Mouse (Mus musculus): ENCODE measurements around the gene Vav2. TPM values are rescaled to one million over a fixed set of nuclear protein-coding genes. Genes with fewer than 3 reads are reported as not detected.

Gene Vav2
- 24.7 and 25.8 TPM in 2 replicates for polyA plus RNA-seq (2012; rRNA removed)

GRCm38 (mm10) chr2:27426855-27427457, at the start of gene Vav2:
Gene Vav2 (minus strand): TSS chr2:27427033.
- peak; percentile 82 for DNase-seq (ENCODE audit: low spot score)

GRCm38 (mm10) chr2:27475495-27476302, 48.9 kb upstream of the Vav2 start:
- DNase-seq (ENCODE audit: low spot score) = peak; percentile 89

DNA sequence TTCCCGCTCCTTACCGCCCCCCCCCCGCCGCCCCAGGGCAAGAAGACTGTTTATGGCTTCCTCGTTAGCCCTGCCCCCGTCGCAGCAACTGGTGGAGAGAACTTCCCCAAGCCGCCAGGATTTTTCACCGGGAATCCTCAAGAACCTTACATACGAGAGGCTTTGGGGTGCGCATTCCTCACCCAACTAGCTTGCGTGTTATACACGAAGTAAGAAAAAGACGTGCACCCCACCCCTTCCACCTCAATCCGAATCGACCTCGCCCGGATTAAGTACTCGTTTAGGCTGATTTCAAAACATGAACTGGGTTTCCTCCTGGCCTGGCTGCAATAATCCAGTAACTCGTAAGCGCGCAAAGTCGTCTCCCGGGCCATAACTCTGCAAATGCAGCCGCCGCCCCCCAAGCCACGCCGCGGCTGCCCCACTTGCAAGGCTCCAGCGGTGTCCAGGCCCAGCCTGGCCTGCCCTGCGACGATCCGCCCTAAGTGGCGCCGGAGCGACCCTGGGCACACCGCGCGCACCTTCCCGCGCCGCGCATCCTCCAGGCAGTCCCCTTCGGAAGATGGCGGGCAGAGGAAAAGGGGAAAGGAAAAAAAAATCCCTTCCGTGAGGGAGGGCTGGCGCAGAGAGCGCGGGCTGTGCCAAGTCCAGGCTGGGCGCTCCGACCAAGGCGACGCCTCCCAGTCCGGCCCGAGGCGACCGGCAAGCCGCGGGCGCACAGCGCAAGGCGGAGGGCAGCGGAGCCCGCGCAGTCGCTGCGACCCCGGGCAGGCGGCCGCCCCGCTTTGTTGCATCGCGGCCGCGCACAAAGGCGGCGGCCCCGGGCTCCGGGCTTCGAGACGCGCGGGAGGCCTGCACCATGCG, 48.0 kb upstream of the Vav2 start:
- DNase-seq (ENCODE audit: low spot score) = peak; percentile 45

DNA sequence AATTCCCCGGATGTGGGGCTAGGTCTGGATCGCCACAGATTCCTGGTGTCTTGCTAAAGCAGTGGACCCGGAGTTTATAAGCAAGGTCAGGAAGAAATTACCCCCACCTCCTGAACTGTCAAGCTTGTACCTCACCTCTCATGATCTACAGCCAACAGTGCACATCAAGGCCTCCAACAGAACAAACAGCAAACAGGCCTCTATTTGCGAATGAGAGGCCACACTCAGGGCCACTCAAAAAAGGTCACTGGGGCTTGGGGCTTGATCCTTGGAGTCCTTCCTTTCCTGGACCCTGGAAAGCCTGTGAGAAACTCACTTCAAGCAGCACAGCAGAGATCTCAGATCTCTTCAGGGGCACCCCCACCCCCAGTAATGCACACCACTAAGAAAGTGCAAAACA, 47.1 kb upstream of the Vav2 start:
- DNase-seq (ENCODE audit: low spot score) = no peak

DNA sequence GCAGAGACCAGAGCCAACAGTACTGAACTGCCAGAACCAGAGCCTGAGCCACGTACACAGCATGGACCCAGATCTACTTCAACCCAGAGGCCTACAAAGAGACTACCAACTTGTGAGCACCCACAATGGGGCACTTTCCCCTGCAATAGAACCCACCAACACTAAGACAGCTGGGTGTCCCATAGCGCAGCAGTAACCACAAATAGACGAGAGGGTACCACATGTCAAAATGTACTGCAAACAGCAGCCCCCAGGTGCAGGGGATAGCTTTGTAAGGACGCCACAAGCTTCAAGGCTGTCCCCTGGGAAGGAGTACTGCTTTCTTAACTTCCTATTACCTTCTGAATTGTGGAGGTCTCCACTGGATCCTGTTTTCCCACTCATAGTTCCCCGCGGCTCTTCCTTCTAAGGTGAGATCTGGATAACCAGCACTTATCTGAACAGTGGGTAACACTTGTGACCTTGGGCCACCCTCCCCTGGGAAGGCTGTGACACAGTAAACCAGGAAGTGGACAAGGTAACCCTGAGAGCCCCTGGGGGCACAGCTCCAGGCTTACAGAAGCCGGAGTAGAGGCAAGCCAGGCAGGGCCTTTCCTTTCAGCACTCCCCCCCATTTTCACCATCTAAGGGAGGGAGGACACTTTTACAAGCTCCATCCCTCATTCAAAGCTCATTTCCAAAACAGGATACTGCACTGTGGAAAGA, 46.4 kb upstream of the Vav2 start:
- DNase-seq (ENCODE audit: low spot score) = no peak

- no peak for DNase-seq (ENCODE audit: low spot score)
Measured at GRCm38 (mm10) chr2:27471170-27471584, 44.3 kb upstream of the Vav2 start.

DNA sequence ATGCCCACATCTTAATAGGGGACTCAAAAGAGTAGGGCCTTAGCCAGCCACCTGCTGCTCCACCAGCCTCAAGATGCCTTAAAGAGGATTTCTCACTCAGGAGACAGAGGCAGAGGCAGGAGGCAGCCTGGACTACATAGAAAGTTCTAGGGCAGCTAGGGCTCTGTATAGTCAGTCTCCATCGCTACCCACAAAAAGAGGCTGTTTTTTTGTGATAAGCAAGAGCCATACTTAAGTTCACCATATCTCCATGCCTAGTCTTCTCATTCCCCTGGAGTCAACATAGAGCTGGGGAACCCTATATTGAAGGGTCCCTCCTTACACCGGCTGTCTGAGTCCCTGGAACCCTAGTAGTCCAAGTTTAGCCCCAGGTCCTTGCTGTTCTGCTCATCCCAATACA, 43.7 kb upstream of the Vav2 start:
- DNase-seq (ENCODE audit: low spot score) = no peak

- no peak for DNase-seq (ENCODE audit: low spot score)
Measured at GRCm38 (mm10) chr2:27469991-27470355, 43.1 kb upstream of the Vav2 start.

- DNase-seq (ENCODE audit: low spot score) = no peak
Measured at GRCm38 (mm10) chr2:27469292-27469990, 42.6 kb upstream of the Vav2 start.

- DNase-seq (ENCODE audit: low spot score) = no peak
Measured at GRCm38 (mm10) chr2:27462901-27463300, 36.1 kb upstream of the Vav2 start.

DNA sequence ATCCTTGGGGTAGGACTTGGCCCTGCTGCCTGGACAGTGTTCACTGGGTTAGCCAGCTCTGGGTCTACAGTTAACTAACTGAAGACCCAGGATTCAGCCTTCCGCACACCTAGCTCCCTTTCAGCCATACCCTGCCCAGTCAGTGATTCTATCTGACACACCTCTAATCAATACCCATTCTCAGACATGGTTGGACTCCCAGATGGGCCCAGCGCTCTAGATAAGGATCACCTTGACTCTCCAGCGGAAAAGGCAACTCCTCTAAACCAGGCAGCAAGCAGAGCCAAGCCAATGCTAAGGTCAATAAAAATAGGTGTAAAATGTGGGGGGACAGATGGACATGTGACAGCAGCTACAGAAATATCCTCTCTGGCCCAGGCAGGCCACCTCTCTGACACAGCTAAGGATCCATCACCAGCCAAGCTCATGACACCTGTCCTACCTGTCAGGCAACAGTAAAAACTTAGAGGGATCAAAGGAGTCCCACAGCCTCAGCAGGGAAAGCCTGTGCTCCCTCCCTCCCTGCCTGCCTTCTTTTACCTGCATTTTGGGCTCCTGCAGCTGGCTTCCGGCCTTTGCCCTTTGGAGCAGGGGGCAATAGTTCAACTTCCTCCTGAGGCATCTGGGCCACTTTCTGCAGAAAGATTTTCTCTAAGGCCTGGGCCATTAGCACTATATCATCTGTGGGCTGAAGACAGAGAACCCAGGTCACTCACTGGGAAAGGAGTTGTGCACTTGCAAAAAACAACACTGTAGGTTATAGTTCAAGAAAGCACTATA, 35.2 kb upstream of the Vav2 start:
- no peak for DNase-seq (ENCODE audit: low spot score)

DNA sequence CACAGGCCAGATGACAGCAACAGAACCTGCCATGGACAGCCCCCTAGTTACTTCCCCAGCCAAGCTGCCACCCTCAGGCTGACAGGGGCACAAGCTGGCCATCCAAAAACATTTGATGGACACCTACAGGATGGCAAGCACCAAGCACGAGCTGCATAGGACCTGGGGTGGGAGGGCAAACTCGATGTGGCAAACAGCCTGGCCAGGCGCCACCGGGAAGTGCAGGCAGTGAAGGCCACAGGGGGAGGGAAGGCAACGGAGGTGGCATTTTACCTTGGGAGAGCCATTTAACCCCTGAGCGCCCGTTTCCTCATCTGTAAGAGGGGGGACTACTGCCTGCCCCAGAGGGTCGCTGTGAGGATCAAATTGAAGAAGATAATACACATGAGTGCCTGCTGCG, 33.8 kb upstream of the Vav2 start:
- DNase-seq (ENCODE audit: low spot score) = no peak

GRCm38 (mm10) chr2:27460163-27460562, 33.3 kb upstream of the Vav2 start:
- no peak for DNase-seq (ENCODE audit: low spot score)

DNA sequence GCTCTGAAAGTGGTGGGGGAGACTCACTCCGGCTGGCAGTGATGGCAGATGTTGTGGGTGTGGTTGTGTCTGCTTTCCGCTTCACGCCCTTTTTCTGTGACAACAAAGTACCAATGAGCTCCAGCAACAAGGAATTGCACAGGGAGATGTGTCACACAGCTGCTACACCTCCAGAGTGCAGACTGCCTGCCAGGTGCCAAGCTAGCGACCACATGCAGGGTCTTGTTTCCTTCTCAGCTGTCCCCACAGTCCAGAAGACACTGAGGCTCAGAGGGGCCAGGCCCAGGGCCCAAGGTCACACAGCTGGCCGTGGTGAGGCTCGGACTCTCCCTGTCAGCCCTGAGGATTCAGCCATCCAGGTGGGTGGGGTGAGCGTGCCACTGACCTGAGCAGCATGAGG, 32.9 kb upstream of the Vav2 start:
- no peak for DNase-seq (ENCODE audit: low spot score)

- DNase-seq (ENCODE audit: low spot score) = no peak
Measured at GRCm38 (mm10) chr2:27450226-27450625, 23.4 kb upstream of the Vav2 start.

GRCm38 (mm10) chr2:27447782-27448181, 20.9 kb upstream of the Vav2 start:
- DNase-seq (ENCODE audit: low spot score) = no peak

- DNase-seq (ENCODE audit: low spot score) = no peak
Measured at GRCm38 (mm10) chr2:27446812-27447211, 20.0 kb upstream of the Vav2 start.

- DNase-seq (ENCODE audit: low spot score) = no peak
Measured at GRCm38 (mm10) chr2:27445910-27446309, 19.1 kb upstream of the Vav2 start.

DNA sequence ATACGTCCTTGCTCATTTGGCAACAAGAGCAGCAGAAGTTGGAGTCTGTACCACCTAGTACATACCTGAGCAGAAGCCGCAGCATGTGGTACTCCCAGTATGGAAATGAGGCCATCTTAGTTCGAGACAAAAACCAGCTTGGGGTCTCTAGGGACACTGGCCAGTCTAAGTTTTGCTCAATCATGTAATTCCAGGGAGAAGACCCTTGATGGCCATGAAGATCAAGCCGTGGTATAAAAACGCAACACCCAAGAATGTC, 16.5 kb upstream of the Vav2 start:
- DNase-seq (ENCODE audit: low spot score) = no peak

DNA sequence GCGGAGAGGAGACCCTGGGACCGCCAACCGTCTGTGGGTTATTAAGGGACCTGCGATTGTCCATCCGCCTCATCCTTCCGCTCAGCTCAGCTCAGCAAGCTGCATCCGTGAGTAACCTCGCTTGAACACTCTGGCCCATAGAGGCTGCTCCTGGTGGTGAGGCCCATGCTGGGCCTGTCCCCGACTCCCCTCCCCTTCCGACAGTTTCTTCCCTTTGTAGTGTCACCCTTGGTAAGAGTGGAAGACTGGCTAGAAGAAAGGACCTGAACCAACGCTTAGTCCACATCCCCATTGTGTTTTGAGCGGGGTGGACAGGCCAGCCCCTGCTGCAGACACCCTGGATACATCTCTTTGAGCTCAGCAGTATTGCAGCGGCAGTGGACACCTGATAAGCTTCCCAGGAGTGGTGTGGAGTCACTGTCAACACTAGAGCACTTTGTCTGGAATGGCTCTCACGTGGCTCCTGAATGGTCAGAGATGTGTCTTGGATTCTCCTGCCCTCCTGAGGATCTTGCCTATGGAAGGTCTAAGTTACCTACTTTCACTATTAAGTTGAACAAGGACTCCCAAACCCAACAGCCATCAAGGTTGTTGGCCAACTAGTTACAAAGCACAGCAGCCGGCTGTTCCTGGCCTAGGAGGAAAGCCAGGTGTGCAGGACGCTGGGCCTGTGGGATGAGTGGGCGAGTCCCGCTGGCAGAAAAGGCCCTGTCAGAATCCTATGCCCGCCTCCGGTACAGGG, 16.0 kb upstream of the Vav2 start:
- DNase-seq (ENCODE audit: low spot score) = no peak
